Mouse (Mus musculus): Measurements from ENCODE around the gene Bend5. TPM values are rescaled to one million over a fixed set of nuclear protein-coding genes. Genes with fewer than 3 reads are reported as not detected.

Bend5 gene
- polyA plus RNA-seq, 1 experiment from 2014 or later = 36.6 TPM

- H3K9me3 ChIP-seq = no peaks in the 10 kb centered on the region
- WGBS = 93% methylated on average over 5 of the region's 5 CpGs
- H3K4me2 ChIP-seq (replicated peaks) = no peak overlapping the region
- H3K27ac ChIP-seq = no peak overlapping the region
- no peak overlapping the region for H3K4me3 ChIP-seq (replicated peaks)
- no peak for ATAC-seq
- no peaks in the 10 kb centered on the region for H3K27me3 ChIP-seq (replicated peaks)
- no peak overlapping the region for H3K9ac ChIP-seq
- peaks cover 5% of the 10 kb centered on the region for H3K4me1 ChIP-seq (replicated peaks)
- H3K36me3 ChIP-seq = no peaks in the 10 kb centered on the region
Observed at GRCm38 (mm10) chr4:111417716-111418115, 2.9 kb downstream of the Bend5 start.

- H3K4me3 ChIP-seq (replicated peaks) = no peak overlapping the region
- H3K27ac ChIP-seq = no peak overlapping the region
- no peak overlapping the region for H3K4me2 ChIP-seq (replicated peaks)
- peaks cover 5% of the 10 kb centered on the region; the same call in 1 of the 2 replicates for H3K4me1 ChIP-seq (replicated peaks)
- no peaks in the 10 kb centered on the region for H3K27me3 ChIP-seq (replicated peaks)
- no peaks in the 10 kb centered on the region for H3K9me3 ChIP-seq
- no peaks in the 10 kb centered on the region for H3K36me3 ChIP-seq
- H3K9ac ChIP-seq = no peak overlapping the region
- WGBS = 62% methylated on average over 1 of the region's 1 CpGs
- ATAC-seq = peak; percentile 13
Observed at GRCm38 (mm10) chr4:111419476-111419875, 4.7 kb downstream of the Bend5 start.

DNA sequence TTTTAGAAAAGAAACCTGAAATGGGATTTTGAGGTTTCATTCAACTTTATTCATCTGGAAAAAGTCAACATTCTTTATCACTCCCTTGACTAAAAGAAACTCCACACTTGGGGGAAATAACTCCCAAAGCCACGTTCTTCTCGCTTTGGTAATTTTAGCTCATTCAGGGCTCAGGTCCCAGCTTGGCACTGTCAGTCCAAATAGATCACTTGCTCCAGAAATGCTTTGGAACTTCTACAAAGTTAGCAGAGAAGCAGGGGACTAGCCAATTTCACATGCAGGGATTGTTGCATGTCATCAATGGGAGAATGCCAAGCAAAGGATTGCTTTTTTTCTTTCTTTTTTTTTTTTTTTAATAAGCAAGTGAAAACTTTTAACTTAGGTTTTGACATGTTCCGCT is 5.2 kb downstream of the Bend5 start:
- H3K9ac ChIP-seq = no peak overlapping the region
- H3K9me3 ChIP-seq = no peaks in the 10 kb centered on the region
- H3K4me1 ChIP-seq (replicated peaks) = peaks cover 5% of the 10 kb centered on the region; the same call in 1 of the 2 replicates
- no peak for ATAC-seq
- H3K27ac ChIP-seq = no peak overlapping the region
- H3K4me2 ChIP-seq (replicated peaks) = no peak overlapping the region
- H3K36me3 ChIP-seq = no peaks in the 10 kb centered on the region
- WGBS = 82% methylated on average over 3 of the region's 3 CpGs
- no peaks in the 10 kb centered on the region for H3K27me3 ChIP-seq (replicated peaks)
- H3K4me3 ChIP-seq (replicated peaks) = no peak overlapping the region

GRCm38 (mm10) chr4:111420955-111421354 is 6.1 kb downstream of the Bend5 start:
- Histone ChIP-seq H3K4me3 (replicated peaks) (no peak overlapping the region), H3K36me3 (no peaks in the 10 kb centered on the region), H3K4me2 (replicated peaks) (no peak overlapping the region), H3K9ac (no peak overlapping the region), H3K27ac (no peak overlapping the region), H3K9me3 (no peaks in the 10 kb centered on the region), H3K4me1 (replicated peaks) (peaks cover 2% of the 10 kb centered on the region; the same call in 1 of the 2 replicates), H3K27me3 (replicated peaks) (no peaks in the 10 kb centered on the region)
- peak; percentile 51; the same call in 1 of the 2 replicates for ATAC-seq
- 82% methylated on average over 4 of the region's 4 CpGs for WGBS

GRCm38 (mm10) chr4:111421785-111422184 is 7.0 kb downstream of the Bend5 start:
- Histone ChIP-seq H3K36me3 (no peaks in the 10 kb centered on the region), H3K4me1 (replicated peaks) (no peaks in the 10 kb centered on the region), H3K9ac (no peak overlapping the region), H3K4me2 (replicated peaks) (no peak overlapping the region), H3K9me3 (no peaks in the 10 kb centered on the region), H3K27me3 (replicated peaks) (no peaks in the 10 kb centered on the region), H3K4me3 (replicated peaks) (no peak overlapping the region), H3K27ac (no peak overlapping the region)
- no peak for ATAC-seq
- WGBS = 78% methylated on average over 6 of the region's 6 CpGs

- H3K4me2 ChIP-seq (replicated peaks) = no peak overlapping the region
- H3K9ac ChIP-seq = no peak overlapping the region
- WGBS = 94% methylated on average over 1 of the region's 1 CpGs
- H3K4me3 ChIP-seq (replicated peaks) = no peak overlapping the region
- no peaks in the 10 kb centered on the region for H3K4me1 ChIP-seq (replicated peaks)
- no peaks in the 10 kb centered on the region for H3K27me3 ChIP-seq (replicated peaks)
- H3K36me3 ChIP-seq = no peaks in the 10 kb centered on the region
- H3K27ac ChIP-seq = no peak overlapping the region
- ATAC-seq = no peak
- H3K9me3 ChIP-seq = no peaks in the 10 kb centered on the region
Observed at GRCm38 (mm10) chr4:111424371-111424950, 9.7 kb downstream of the Bend5 start.

- Histone ChIP-seq H3K4me2 (replicated peaks) (no peak overlapping the region), H3K27ac (no peak overlapping the region), H3K9ac (no peak overlapping the region), H3K36me3 (no peaks in the 10 kb centered on the region), H3K9me3 (no peaks in the 10 kb centered on the region), H3K4me1 (replicated peaks) (no peaks in the 10 kb centered on the region), H3K4me3 (replicated peaks) (no peak overlapping the region), H3K27me3 (replicated peaks) (no peaks in the 10 kb centered on the region)
- 65% methylated on average over 6 of the region's 6 CpGs for WGBS
- ATAC-seq = peak; percentile 41; the same call in 1 of the 2 replicates
Observed at GRCm38 (mm10) chr4:111425170-111425569, 10.4 kb downstream of the Bend5 start.

DNA sequence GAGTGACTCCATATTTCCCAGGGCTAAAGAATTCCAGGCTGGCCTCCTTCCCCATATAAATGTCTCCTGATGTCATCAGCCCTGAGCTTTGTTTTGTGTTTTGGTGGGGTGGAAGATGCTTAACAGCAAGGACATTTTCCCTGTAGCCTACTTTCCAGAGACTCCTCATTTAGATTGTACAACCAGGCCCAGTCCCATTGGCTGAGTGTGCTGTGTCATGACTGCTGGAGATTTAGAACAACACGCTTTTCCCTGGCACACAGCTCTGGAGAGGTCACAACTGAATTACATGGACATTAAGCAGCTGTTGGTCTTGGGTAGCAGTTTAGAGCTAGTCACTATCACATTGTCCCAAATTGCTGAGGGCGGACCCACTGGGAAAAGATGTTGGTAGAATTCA is 16.4 kb downstream of the Bend5 start:
- no peaks in the 10 kb centered on the region for H3K27me3 ChIP-seq (replicated peaks)
- no peak overlapping the region for H3K4me2 ChIP-seq (replicated peaks)
- WGBS = 78% methylated on average over 2 of the region's 2 CpGs
- H3K4me3 ChIP-seq (replicated peaks) = no peak overlapping the region
- H3K36me3 ChIP-seq = peaks cover 5% of the 10 kb centered on the region; the same call in 1 of the 2 replicates
- no peak overlapping the region for H3K9ac ChIP-seq
- H3K27ac ChIP-seq = no peak overlapping the region
- ATAC-seq = no peak
- H3K9me3 ChIP-seq = no peaks in the 10 kb centered on the region
- no peaks in the 10 kb centered on the region for H3K4me1 ChIP-seq (replicated peaks)

- no peaks in the 10 kb centered on the region for H3K9me3 ChIP-seq
- H3K4me1 ChIP-seq (replicated peaks) = no peaks in the 10 kb centered on the region
- 59% methylated on average over 5 of the region's 5 CpGs for WGBS
- ATAC-seq = no peak
- no peak overlapping the region for H3K4me2 ChIP-seq (replicated peaks)
- H3K9ac ChIP-seq = no peak overlapping the region
- H3K27ac ChIP-seq = no peak overlapping the region
- H3K36me3 ChIP-seq = peaks cover 5% of the 10 kb centered on the region; the same call in 1 of the 2 replicates
- no peak overlapping the region for H3K4me3 ChIP-seq (replicated peaks)
- H3K27me3 ChIP-seq (replicated peaks) = no peaks in the 10 kb centered on the region
Observed at GRCm38 (mm10) chr4:111432013-111432412, 17.2 kb downstream of the Bend5 start.

DNA sequence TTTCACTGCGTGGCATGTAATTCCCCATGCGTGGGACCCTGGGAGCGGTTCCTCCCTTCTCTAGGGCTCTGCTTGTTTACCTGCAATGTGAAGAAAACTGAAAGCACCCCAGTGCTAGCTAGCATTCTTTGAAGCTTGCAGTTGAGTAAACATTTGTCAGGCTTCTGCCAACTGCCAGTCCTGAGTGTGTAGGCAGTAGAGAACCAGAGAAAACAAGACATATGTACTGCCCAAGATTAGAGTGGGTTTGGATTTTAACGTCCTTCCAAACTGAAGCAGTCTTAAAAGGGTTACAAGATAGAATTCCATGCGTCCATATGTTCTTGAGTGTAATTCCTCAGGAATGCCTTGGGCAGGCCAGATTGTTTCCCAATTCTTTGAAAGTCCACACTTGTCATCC is 17.6 kb downstream of the Bend5 start:
- no peaks in the 10 kb centered on the region for H3K9me3 ChIP-seq
- no peak overlapping the region for H3K9ac ChIP-seq
- H3K4me3 ChIP-seq (replicated peaks) = no peak overlapping the region
- H3K4me2 ChIP-seq (replicated peaks) = no peak overlapping the region
- no peaks in the 10 kb centered on the region for H3K4me1 ChIP-seq (replicated peaks)
- H3K27me3 ChIP-seq (replicated peaks) = no peaks in the 10 kb centered on the region
- ATAC-seq = no peak
- H3K27ac ChIP-seq = no peak overlapping the region
- peaks cover 5% of the 10 kb centered on the region; the same call in 1 of the 2 replicates for H3K36me3 ChIP-seq
- WGBS = 66% methylated on average over 5 of the region's 5 CpGs

DNA sequence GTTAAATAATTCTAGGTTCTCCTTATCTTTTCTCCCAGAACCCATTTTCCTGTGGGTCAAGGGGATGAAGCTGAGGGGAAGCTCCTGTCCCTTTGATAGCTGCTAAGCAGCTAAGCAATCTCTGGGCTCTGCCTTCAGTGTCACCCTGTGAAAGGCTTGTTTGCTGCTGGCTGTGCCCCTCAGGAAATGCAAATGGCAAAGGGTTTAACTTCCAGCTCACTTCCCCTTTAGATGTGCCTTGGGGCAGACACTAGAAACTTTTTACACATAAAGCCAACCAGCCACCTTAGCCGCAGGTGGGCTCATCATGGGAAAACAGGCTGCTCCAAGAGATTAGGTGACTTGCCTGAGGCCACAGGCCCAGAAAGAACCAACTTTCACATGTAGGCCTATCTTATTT is 26.9 kb downstream of the Bend5 start:
- H3K9me3 ChIP-seq = no peaks in the 10 kb centered on the region
- WGBS = 97% methylated on average over 1 of the region's 1 CpGs
- ATAC-seq = no peak

DNA sequence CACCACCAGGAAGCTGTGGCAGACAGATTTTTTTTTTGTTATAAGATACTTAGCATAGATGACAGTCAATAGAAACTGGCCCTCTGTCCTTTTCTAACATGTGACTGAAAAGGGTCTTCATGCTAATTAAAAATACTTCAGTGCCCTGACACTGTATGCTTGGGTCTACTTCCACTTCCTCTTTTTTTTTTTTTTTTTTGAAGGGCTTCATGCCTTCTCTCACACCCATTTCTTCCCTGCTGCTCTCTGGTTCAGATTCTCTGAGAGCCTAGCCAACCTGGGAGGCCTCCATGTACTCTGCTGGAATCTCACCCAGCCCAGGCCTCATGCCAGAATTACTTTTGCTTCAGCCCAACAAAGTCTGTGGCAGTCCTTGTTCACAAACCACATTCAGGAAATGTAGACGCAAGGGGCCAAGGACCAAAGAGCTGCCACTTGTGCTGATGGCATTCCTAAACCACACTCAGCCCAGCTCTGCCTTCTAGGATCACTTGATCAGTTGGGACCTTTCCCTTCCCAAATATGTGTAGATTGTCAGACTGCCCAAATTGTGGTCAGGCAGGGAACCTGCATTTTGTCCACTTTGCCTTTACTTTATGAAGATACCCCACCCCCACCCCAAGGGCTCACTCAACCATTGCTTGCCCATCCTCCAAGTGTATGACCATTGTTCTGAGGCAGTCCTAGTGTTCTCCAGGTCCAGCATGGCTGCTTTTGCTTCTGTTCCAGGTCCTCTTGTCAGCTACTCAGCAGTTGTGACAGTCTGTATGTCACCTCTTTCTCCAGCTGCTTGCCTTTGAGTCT is 27.8 kb downstream of the Bend5 start:
- no peaks in the 10 kb centered on the region for H3K4me1 ChIP-seq (replicated peaks)
- 0 out of 2 replicates have a peak, but pooled peaks have one; percentile 25 for ATAC-seq
- no peak overlapping the region for H3K4me2 ChIP-seq (replicated peaks)
- H3K27me3 ChIP-seq (replicated peaks) = no peaks in the 10 kb centered on the region
- H3K36me3 ChIP-seq = no peaks in the 10 kb centered on the region; the same call in 1 of the 2 replicates
- no peak overlapping the region for H3K4me3 ChIP-seq (replicated peaks)
- no peak overlapping the region for H3K9ac ChIP-seq
- no peaks in the 10 kb centered on the region for H3K9me3 ChIP-seq
- WGBS = 78% methylated on average over 1 of the region's 1 CpGs
- no peak overlapping the region for H3K27ac ChIP-seq

More for the DNA sequence above, 26.9 kb downstream of the Bend5 start:
- Histone ChIP-seq H3K27ac (no peak overlapping the region), H3K4me2 (replicated peaks) (no peak overlapping the region), H3K4me3 (replicated peaks) (no peak overlapping the region), H3K9ac (no peak overlapping the region), H3K27me3 (replicated peaks) (no peaks in the 10 kb centered on the region), H3K4me1 (replicated peaks) (no peaks in the 10 kb centered on the region), H3K36me3 (no peaks in the 10 kb centered on the region; the same call in 1 of the 2 replicates)
